Mouse (Mus musculus): Measurements from ENCODE around the gene Nfe2l2. TPM values are rescaled to one million over a fixed set of nuclear protein-coding genes. Genes with fewer than 3 reads are reported as not detected.
A peak's percentile ranks its signal among the peaks of the same experiment; 100 is the strongest.

Gene Nfe2l2
- total RNA-seq, 2 experiments from 2014 or later = 25.6 to 31.3 TPM

DNA sequence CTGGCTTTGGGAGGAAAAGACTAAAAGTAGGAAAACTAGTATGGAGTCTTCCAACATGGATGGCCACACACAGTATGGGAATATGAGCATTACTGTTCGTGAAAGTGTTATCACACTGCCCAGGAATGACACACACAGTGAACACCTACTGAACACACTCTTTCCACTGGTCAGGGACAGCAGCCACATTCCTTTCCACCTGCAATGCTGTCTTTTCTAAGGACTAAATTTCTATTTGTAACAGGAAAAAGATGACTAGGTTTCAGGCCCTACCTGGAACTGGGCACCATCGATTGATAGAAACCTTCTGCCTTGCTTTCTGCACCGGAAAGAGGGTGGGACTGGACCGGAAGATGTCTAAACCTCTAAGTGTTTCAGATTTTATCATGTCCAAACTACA lies 13.8 kb downstream of the Nfe2l2 start:
- intact Hi-C loops (cut with DNase I; ENCODE audit: low total_unique reads) = no loop called here
- DNase-seq = no peak

DNA sequence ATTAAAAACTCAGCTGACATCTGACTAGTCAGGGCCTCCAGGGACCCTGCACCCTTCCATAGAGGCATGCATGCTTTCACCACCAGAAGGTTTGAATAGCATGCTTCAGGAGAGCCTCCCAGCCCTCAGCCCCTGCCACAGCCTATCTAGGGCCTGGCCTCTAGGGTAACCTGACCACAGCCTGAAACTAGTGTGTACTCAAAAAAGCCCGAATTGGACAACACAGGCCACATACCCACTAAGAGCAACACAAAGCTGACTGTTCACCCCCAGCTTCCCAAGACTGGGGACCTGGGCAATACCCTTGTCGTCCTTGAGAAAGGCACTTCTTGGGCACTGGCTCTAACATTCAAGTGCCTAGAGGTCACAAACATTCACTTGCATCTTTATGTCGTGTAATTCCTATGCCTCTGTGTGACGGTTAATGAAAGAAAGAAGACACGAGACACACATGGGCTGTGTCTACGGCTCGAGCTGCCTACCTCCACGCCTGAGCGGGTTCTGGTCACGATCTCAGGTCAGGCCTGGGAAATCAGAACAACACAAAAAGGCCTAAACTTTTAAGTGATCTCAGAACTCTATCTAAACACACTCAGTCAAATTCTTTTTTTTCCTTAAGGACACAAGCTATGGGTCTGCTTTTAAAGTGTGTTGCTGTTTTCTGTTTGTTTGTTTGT lies 14.8 kb downstream of the Nfe2l2 start:
- intact Hi-C loops (cut with DNase I; ENCODE audit: low total_unique reads) = no loop called here
- DNase-seq = no peak

DNA sequence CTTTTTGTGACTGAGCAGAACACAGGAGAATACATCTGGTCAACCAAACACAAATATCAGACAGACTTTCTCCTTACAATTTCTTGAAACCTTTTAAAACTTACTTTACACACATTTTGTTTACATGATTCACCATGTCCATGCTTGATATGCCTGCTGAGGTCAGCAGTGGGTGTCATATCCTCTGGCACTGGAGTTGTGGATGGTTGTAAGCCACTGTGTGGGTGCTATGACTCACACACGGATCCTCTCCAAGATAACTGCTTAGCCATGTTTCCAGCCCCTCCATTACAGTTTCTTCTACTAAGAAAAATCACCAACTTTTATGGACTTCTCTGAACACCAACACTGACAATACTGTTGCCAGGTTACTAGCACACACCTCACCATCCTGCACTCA lies 15.5 kb downstream of the Nfe2l2 start:
- no peak for DNase-seq
- intact Hi-C loops (cut with DNase I; ENCODE audit: low total_unique reads) = no loop called here

DNA sequence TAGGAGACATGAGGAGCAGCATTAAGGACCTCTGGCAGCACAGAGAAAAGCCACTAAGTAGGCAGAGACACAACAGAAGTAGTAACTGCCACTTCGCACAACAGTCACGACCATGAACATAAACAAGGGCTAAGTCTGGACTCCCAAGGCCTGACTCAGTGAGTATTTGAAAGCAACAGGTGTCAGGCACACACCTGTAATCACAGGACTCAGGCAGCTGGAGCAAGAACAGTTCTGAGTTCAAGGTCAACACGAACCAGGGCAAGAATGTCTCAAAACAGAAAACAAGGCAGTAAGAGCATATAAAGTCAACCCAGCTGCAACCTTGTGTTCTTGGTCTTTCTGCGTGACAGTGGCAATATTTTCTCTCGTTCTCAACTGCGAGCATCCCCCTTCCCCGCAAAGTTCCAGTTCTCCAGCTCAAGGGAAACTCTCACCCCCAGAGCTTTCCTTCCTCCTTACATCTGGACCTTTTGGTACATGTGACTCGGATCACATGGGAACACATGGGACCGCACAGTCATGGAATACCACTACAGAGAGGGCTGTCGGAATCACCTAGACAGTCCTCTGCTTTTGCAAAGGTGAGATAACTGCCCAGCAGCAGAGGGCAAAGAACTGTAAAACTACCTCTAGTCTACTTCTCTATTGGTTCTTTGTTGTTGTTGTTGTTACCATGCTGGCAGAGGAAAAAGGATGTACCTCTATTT lies 17.2 kb downstream of the Nfe2l2 start:
- intact Hi-C loops (cut with DNase I; ENCODE audit: low total_unique reads) = no loop called here
- no peak for DNase-seq

DNA sequence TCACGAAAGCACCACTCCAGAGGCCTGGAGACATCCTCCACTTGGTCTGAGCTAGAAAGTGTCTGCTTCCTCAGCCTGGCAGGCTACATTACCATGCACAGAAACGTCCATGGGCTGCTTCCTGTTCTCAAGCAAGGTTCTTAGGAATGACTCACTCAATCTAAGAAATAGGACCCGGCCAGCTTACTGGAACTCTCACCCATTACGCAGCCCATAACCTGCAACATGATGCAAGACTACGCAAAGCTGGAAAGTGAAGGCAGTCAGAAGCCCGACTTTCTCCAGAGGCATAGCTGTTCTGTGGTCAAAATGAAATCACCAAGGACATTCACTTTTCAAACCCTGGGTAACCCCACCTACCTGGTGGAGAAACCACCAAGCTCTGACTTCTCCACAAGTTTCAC lies 19.0 kb downstream of the Nfe2l2 start:
- intact Hi-C loops (cut with DNase I; ENCODE audit: low total_unique reads) = no loop called here
- no peak for DNase-seq

DNA sequence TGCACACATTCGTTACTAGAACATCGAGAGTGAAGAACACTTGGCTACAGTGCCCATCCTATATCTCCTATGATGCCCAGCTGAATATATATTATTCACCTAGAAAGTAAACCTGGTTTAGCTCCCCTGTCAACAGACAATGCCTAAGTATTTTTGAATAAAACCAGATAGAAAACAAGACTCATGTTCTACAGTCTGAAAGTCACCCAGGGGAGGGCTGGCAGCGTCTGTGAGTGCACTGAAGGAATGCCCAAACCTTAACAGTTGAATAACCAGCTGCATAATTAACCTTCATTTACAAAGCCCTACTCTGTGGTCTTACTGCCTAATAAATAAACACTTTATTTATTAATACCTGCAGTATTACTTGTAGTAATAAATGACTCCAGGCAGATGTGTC lies 19.9 kb downstream of the Nfe2l2 start:
- intact Hi-C loops (cut with DNase I; ENCODE audit: low total_unique reads) = no loop called here
- no peak for DNase-seq

DNA sequence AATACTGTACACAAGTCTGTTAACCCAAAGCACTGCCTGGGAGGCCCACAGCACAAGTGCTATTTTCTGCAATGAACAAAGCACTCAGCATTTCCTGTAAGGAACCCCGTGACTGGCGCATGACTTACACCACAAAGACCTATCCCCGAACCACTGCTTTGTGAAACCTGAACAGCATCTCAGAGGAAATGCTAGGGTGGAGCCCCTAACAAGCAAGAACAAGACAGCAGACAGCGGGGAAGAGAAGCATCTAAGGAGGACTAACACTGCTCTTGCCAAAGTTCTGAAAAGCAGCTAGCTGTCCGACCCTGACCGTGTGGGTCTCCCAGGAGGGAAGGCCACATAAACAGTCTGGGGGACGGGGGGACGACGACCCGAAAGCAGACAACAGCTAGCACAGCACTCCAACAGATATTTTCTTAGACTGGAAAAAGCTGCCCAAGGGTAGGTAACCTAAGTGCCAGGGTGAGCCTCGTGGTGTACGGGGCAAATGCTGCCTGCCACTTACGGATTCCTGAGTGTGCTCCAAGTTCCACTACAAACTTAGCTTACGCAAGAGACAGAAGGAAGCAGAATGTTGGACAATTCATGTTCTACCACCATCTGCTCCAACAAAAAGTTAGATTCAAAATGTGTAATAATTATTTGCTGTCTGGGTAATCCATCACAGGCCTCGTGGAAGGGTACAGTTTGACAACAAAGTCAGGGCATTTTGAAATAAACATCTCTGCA lies 21.3 kb downstream of the Nfe2l2 start:
- intact Hi-C loops (cut with DNase I; ENCODE audit: low total_unique reads) = no loop called here
- peak; percentile 36 for DNase-seq

DNA sequence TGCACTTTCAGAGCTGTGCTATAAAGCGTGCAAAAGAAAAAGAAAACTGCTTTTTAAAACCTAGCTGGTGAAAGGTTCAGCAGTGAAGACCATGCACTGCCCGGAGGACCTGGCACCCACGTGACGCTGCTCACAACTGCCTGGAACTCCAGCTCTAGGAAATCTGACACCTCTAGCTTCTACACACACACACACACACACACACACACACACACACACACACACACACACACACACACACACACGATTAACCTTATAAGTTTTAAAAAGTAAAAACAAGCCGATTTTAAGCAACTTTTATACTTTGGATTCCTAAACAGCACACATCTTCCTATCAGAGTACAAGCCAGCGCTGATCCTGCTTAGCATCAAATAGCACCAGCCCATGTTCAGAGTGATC lies 23.0 kb downstream of the Nfe2l2 start:
- intact Hi-C loops (cut with DNase I; ENCODE audit: low total_unique reads) = no loop called here
- no peak for DNase-seq

DNA sequence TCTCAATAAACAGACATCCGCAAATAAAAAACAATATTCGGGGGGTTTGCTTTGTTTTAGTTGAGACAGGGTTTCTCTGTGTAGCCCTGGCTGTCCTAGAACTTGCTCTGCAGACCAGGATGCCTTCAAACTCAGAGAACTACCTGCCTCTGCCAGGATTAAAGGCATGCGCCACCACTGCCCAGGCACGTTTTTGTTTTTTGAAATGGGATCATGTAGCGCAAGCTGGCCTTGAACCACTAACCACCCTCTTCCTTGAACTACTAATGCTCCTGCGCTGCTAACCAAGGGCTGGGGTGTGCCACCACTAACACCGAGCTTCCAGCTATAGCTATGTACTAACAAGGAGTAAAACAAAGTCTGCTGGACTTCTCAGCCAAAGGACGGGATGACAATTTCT lies 24.5 kb downstream of the Nfe2l2 start:
- no peak for DNase-seq
- intact Hi-C loops (cut with DNase I; ENCODE audit: low total_unique reads) = no loop called here

DNA sequence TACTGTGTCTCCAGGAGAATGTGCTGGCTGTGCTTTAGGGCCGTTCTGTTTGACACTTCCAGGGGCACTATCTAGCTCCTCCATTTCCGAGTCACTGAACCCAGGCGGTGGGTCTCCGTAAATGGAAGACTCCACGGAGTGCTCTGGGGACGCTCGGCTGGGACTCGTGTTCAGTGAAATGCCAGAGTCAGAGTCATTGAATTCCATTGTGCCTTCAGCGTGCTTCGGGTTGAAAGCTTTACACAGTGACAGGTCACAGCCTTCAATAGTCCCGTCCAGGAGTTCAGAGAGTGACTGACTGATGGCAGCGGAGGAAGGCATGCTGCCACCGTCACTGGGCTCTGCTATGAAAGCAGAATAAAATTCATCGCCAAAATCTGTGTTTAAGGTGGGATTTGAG lies 27.9 kb downstream of the Nfe2l2 start:
- DNase-seq = no peak
- intact Hi-C loops (cut with DNase I; ENCODE audit: low total_unique reads) = no loop called here

DNA sequence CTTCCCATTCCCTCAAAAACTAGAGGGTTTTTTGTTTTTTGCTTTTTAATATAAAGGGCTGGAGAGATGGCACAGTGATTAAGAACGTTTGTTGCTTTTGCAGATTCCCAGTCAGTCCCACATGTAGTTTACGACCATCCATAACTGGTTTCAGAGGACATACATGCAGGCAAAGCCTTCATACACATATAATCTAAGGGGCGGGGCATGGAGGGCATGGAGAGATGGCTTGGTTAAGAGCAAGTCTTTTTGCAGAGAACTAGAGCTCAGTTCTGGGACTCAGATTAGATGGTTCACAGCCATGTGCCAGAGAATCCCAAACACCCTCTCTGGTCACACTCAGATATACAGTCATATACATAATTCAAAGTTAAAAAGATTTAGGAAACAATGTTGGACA lies 31.9 kb downstream of the Nfe2l2 start:
- intact Hi-C loops (cut with DNase I; ENCODE audit: low total_unique reads) = no loop called here
- no peak for DNase-seq

DNA sequence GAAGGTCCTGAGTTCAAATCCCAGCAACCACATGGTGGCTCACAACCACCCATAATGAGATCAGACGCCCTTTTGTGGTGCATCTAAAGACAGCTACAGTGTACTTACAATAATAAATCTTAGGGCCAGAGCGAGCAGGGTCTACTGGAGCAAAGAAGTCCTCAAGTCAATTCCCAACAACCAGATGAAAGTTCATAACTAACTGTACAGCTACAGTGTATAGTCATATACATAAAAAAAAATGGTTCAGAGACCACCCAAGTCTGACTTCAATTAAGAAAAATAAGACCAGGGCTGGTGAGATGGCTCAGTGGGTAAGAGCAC lies 33.1 kb downstream of the Nfe2l2 start:
- DNase-seq = no peak
- intact Hi-C loops (cut with DNase I; ENCODE audit: low total_unique reads) = no loop called here

DNA sequence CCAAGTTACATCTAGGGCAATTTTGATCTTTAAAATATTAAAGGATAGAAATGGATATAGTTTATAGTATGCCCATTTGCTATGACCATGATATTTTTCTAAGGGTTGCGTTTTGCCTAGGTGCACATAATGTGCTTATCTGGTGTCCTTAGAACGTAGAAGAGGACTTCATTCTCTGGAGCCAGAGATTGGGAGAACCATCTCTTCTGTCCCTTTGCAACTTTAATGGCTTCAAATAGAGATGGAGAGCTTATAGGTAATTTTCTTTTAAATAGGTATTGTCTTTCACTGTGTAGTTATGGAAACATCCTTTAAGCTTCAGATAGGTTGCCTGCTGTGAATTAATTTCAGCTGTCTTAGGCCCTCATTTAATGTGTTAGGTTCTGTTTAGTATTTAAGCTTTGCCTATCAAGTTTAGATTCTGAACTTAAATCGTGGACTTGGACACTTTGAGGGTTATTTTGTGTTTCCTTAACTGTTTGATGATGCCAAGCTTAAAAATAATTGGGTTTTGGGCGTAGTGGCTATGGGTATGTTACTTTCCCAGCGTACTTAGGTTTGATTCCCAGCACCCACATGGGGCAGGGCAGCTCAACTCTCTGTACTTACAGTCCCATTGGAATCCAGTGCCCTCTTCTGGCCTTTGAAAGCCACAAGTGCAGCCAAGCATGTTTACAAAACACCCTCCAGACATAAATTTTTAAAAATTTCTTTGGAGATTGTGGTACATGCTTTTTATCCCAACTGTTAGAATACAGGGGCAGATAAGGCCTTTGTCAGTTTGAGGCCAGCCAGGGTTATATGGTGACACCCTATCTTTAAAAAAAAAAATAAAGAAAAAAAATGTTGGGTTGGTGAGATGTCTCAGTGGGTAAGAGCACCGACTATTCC lies 33.8 kb downstream of the Nfe2l2 start:
- DNase-seq = no peak
- intact Hi-C loops (cut with DNase I; ENCODE audit: low total_unique reads) = no loop called here

DNA sequence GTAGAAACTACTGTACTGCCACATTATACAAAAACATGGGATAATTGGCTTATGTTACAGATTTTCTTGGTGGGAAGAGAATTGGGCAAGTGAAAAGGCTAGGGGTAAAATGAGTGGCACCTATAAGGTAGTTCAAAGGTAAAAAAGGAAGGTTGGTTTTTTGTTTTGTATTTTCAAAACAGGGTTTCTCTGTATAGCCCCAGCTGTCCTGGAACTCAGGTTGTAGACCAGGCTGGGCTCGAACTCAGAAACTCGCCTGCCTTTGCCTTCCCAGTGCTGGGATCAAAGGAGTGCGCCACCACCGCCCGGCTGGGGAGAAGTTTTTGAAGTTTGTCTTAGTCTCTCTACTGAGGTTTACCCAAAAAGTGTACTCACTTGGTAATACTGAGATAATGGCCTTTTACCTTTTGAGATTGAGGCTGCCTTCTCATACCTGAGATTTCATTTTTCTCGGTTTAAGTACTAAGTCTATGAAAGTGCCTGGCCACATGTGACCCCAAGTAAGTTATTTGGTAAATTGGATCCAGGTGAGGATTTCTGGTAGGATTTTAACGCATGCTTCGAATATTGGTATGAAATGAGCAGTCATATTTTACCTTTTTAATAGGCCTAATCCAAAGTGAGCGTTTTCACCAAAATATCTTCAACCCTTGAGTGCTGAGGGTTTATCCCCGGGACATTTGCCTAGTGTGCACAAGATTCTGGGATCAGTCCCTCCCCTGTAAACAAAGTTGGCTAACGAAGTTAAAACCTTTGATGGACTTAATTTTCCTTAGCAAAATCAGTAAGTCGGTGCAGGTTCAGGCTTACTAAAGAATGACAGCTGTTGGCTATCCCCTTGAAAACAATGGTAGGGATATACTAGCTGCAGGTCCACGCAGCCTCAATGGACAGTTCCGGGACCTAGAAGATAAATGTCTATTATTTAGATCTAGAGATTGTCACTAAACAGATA lies 34.7 kb downstream of the Nfe2l2 start:
- no peak for DNase-seq
- intact Hi-C loops (cut with DNase I; ENCODE audit: low total_unique reads) = no loop called here

DNA sequence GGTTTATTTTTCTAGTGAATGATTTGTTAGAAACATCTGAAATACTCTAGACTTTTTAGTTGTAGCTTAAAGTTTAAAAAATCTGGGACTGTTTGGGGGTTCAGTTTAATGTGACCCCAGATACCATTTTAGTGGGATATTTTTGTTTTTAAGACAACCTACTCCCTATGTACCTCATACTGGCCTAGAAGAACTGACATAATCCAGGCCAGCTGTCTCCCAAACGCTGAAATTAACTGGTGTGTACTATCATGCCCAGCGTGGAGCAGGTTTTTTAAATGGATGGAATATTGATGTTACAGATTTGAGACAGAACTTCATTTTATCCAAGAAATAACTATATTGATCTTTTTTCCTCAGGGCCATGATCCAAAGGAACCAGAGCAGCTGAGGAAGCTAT lies 43.3 kb downstream of the Nfe2l2 start:
- DNase-seq = no peak
- intact Hi-C loops (cut with DNase I; ENCODE audit: low total_unique reads) = no loop called here

DNA sequence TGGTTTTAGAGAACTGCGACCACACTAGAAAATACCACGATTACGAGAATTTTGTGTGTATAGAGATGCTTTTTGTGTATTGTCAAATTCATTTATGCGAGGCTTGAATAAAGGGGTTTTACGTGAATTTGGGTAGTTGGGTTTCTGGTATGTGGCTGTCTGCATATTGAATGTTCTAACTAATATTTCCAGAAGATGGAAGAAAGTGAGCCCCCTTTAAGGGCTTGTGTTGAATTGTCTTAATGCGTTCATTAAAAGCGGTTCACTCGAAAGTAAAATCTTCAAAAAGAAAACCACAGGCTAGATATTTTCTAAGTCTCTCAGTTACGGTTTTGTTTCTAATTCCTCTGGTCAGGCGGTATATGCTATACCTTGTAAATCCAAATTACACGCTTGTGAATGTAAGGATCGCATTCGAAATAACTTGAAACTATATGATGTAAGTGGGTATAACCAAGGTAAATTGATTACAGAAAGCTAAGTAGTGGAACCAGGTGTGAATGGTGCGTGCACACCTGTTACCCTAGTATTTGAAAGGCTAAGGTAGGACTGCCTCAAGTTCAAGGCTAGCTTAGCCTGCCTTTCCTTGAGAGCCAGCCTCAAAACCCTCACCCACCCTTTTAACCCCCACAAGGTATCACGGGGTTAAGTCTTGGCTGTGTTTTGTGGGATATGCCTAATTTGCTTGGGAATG lies 44.0 kb downstream of the Nfe2l2 start:
- intact Hi-C loops (cut with DNase I; ENCODE audit: low total_unique reads) = no loop called here
- no peak for DNase-seq

DNA sequence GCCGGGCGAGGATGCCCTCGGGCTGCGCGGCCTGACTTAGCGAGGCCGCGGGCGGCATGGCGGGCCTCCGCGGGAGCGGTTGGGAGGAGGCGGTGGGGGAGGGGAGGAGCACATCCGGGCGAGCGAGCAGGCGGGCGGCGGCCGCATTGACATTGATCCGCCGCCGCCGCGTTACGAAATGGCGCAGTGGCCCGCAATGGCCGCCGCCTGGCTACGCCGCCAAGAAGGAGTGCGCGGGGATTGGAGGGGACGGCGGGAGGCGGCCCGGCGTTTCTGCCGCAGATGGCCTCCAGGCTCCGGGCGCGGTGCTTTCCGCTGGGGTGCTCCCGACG lies 44.8 kb downstream of the Nfe2l2 start:
- intact Hi-C loops (cut with DNase I; ENCODE audit: low total_unique reads) = no loop called here
- peak; percentile 96 for DNase-seq

DNA sequence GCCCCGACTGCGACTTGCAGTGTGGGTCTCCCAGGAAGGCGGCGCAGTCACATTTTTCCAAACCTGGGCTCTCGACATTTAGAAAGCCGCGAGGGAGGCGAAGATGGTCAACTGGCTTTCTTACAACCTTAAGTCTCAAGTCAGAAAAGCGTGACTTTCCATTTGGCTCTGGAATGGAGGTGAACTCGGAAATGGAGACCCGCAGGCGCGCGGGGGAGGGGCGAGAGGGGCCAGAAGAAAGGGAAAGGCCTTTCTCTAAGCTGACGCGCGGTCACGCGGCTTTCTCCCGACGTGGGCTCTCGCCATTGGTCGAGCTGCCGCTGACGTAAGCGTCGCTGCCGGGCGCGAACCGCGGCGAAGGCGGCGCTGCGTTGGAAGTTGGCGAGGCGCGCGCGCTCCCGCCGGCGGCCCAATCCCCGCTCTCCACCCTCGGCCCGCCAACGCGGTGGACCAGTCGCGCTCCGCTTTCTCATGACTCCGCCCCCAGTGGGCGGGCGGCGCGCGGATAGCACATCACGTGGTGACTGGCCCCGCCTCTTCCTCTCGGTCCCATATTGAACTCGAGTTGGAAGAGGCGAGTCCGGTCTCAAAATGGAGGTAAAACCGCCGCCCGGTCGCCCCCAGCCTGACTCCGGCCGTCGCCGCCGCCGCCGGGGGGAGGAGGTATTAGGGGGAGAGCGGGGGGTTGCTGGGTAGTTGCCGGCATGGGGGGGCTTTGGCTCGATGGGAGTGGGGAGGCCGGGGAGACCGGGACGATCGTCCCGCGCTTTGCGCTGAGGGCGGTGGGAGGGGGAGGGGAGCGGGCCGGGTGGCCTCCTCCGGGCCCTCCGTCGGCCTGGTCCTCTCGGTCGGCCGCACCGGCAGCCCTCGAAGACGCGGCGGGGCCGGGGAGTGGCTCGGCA lies 45.5 kb downstream of the Nfe2l2 start, which contains the start of gene Hnrnpa3:
Gene Hnrnpa3 (plus strand): TSS at position 535 of the 902 bp plus-strand sequence.
- intact Hi-C loops (cut with DNase I; ENCODE audit: low total_unique reads) = no loop called here
- peak; percentile 99 for DNase-seq
